Mouse (Mus musculus) left cerebral cortex, adult 11 months (tissue): ENCODE data around the gene Ms4a3.

Experiments used
- DNase-seq: peaks from one replicate; pipeline ENCODE4 v3.0.0; 2022; ENCODE audit warnings: low spot score

Ms4a3 gene

GRCm38 (mm10) chr19:11589205-11589604 lies 51.4 kb downstream of the Ms4a3 start:
- DNase-seq = no peak
